Mouse (Mus musculus) spleen, adult 2 months (tissue): ENCODE results near the gene 1700011L22Rik.

Experiments used
- CTCF ChIP-seq: fragments of 200-500 bp; IDR thresholded peaks from 2 replicates; pipeline ENCODE4 v1.5.1; 2011; ENCODE audit warnings: mild to moderate bottlenecking, inconsistent platforms; ENCODE audit not compliant: insufficient read depth, insufficient read length, insufficient replicate concordance; ENCODE audit errors: extremely low read depth
- POLR2A ChIP-seq: fragments of 200-500 bp; IDR thresholded peaks from 2 replicates; pipeline ENCODE4 v1.6.1; 2011; ENCODE audit warnings: low read depth, low read length, inconsistent platforms

DNA sequence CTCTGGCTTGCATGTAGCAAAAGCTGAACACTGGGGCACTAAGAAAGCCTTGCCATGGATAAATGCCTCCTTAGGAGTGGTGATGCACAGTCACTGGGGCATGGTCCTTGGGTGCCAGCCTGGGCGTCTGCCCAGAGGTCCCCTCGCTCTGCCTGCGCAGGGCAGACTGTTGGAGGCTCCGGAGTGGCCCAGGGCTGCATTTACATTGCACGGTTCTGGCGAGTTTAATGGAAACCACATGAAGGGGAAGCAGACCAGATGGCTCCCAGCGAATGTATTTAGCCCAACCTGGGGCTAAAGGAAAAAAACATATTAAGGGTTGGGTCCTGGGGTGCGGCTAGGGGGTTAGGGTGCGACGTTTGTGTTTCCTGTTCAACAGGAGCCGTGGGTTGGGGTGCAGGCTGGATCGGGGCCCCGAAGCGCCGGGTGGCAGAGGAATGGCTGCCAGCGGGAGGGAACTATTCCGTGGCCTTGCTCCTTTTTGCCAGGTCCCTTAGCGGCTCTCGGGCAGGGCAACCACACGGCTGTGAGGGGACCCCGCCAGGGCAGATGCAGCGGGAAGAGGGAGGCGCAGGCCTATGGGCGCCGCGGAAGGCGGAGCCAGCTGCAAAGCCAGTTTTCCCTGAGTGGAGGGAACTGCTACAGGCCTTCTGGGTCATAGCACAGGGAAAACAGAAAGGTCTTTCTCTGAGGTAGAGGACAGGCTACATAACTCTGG lies 38.6 kb downstream of the 1700011L22Rik start:
- TF ChIP-seq CTCF (no peak), POLR2A (no peak)
